Mouse (Mus musculus) forebrain, embryonic 11.5 days (tissue): ENCODE results near the gene D17Wsu92e. TPM values are rescaled to one million over a fixed set of nuclear protein-coding genes. Genes with fewer than 3 reads are reported as not detected.

Source experiments
- ATAC-seq: fragments of 200-750 bp; cut with Nextera tagmentation; replicated peaks from 2 replicates; pipeline ENCODE4 v1.8.0; 2017; ENCODE audit warnings: moderate TSS enrichment; ENCODE audit not compliant: low FRiP score
- DNase-seq: peaks from one replicate; pipeline ENCODE4 v3.0.0-alpha.2; 2017; ENCODE audit warnings: low spot score
- H3K27ac ChIP-seq: fragments of 300-500 bp; sonication (generic); 2 replicates; pipeline ENCODE4 v1.5.1; 2014; ENCODE audit warnings: low read depth, low read length
- H3K27me3 ChIP-seq: fragments of 300-500 bp; sonication (generic); 2 replicates; pipeline ENCODE4 v1.6.1; 2014; ENCODE audit warnings: mild to moderate bottlenecking, low read length, mixed read lengths; ENCODE audit not compliant: control insufficient read depth, insufficient read depth
- H3K36me3 ChIP-seq: fragments of 300-500 bp; sonication (generic); 2 replicates; pipeline ENCODE4 v1.6.1; 2014; ENCODE audit warnings: mild to moderate bottlenecking, low read length, moderate library complexity, mixed read lengths; ENCODE audit not compliant: control insufficient read depth, insufficient read depth
- H3K4me1 ChIP-seq: fragments of 300-500 bp; sonication (generic); replicated peaks from 2 replicates; pipeline ENCODE4 v1.6.1; 2014; ENCODE audit warnings: low read length, mixed read lengths; ENCODE audit not compliant: control insufficient read depth, insufficient read depth
- H3K4me2 ChIP-seq: fragments of 300-500 bp; sonication (generic); 2 replicates; pipeline ENCODE4 v1.6.1; 2014; ENCODE audit warnings: low read depth, mild to moderate bottlenecking, low read length, moderate library complexity, mixed read lengths; ENCODE audit not compliant: severe bottlenecking
- H3K4me3 ChIP-seq: fragments of 300-500 bp; sonication (generic); 2 replicates; pipeline ENCODE4 v1.5.1; 2014; ENCODE audit warnings: low read depth, low read length
- H3K9ac ChIP-seq: fragments of 300-500 bp; sonication (generic); 2 replicates; pipeline ENCODE4 v1.6.1; 2014; ENCODE audit warnings: low read length
- H3K9me3 ChIP-seq: fragments of 300-500 bp; sonication (generic); 2 replicates; pipeline ENCODE4 v1.6.1; 2016; ENCODE audit warnings: low read length, mixed read lengths; ENCODE audit not compliant: control insufficient read depth
- WGBS: fragments of 180-500 bp; shearing (Covaris S2); extraction: QIAGEN DNeasy Blood & Tissue Kit; methylation state at CpG from one replicate; pipeline ENCODE4 v1.1.7; 2014; 5-methylcytosine and 5-hydroxymethylcytosine counted together
- polyA plus RNA-seq: library from polyadenylated mRNA; unstranded; fragments of >200 nt; fragmentation: Nextera tagmentation; extraction: Ambion mirVana; gene quantifications from 2 replicates; pipeline ENCODE4 v1.2.1, GENCODE M21; 2014

The D17Wsu92e gene
- polyA plus RNA-seq, 1 experiment from 2014 or later = 12.7 TPM

DNA sequence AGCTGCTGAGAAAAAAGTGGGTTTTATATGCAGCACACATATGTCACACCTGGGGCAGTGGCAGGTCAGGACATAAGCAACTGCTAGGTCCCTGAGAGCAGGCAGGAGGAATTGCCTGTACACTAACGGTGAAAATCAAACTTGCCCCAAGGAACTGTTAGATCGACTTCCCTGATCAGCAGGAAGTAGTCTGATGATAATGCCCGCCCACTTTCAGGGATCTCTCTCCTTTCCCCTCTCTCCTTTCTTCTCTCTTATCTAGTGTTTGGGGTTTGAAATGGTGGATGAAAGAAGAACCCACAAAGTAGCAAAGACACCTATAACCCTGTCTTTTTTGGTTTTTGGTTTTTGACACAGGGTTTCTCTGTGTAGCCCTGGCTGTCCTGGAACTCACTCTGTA, 5.1 kb upstream of the D17Wsu92e start:
- H3K4me3 ChIP-seq = no peak overlapping the region
- WGBS = 41% methylated on average over 3 of the region's 3 CpGs
- no peaks in the 10 kb centered on the region for H3K36me3 ChIP-seq
- no peaks in the 10 kb centered on the region for H3K9me3 ChIP-seq
- no peak overlapping the region for H3K4me2 ChIP-seq
- ATAC-seq (no peak), DNase-seq (no peak)
- no peaks in the 10 kb centered on the region for H3K27me3 ChIP-seq
- no peak overlapping the region for H3K27ac ChIP-seq
- H3K4me1 ChIP-seq = peaks cover 3% of the 10 kb centered on the region; the same call in 1 of the 2 replicates
- H3K9ac ChIP-seq = no peak overlapping the region

DNA sequence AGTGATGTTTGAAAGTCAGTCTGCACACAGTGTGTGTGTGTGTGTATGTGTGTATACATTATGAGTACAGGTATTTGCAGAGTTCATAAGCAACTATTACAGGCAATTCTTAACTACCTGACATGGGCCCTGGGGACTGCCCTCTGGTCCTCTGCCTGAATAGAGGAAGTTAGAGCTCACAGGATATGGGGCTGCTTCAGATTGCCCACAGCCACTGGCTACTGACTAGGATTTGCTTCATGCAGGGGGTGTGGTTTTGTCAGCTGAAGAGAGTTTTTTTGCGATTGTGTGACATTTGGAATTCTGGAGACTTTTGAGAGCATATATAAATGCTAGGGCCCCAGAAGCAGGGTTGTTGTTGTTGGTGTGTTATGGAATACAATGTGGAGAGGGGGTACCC, 4.5 kb upstream of the D17Wsu92e start:
- Histone ChIP-seq H3K27ac (no peak overlapping the region), H3K9ac (no peak overlapping the region), H3K4me2 (no peak overlapping the region), H3K27me3 (no peaks in the 10 kb centered on the region), H3K4me3 (no peak overlapping the region), H3K36me3 (no peaks in the 10 kb centered on the region), H3K9me3 (no peaks in the 10 kb centered on the region), H3K4me1 (peaks cover 3% of the 10 kb centered on the region; the same call in 1 of the 2 replicates)
- DNase-seq = no peak
- ATAC-seq = no peak
- WGBS = 66% methylated on average over 1 of the region's 1 CpGs

DNA sequence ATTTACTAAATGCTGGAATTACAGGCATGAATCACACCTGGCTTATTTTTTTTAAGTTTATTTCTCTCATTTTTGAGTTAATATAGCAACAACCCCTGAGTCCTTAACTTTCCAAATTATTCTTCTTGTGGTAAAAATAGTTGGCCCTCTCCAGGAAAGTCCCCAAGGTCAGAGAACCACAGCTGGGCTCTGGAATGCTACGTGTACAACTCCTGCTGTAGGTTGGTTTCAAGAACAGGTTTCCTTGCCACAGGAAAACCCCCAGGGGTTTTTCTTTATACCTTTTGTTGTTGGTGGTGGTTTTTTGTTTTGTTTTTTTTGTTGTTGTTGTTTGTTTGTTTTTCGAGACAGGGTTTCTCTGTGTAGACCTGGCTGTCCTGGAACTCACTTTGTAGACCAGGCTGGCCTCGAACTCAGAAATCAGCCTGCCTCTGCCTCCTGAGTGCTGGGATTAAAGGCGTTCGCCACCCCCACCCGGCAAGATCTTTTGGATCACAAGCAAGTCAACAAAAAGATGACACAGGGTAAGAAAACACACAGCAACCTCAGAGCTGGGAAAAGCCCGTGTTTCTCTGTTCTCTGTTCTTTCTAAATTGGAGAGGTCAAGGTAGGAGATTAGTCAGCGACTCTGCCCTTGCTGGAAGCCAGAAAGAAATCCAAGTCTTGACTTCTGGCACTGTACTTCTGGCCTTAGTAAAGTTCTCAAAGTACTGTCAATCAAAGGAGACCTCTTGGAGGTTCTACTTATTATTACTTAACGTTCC, 2.9 kb upstream of the D17Wsu92e start:
- Histone ChIP-seq H3K4me2 (no peak overlapping the region), H3K4me3 (no peak overlapping the region), H3K9ac (no peak overlapping the region), H3K9me3 (no peaks in the 10 kb centered on the region), H3K27me3 (no peaks in the 10 kb centered on the region), H3K36me3 (no peaks in the 10 kb centered on the region), H3K27ac (no peak overlapping the region), H3K4me1 (peaks cover 8% of the 10 kb centered on the region; the same call in 1 of the 2 replicates)
- WGBS = 79% methylated on average over 9 of the region's 9 CpGs
- ATAC-seq (no peak), DNase-seq (no peak)

DNA sequence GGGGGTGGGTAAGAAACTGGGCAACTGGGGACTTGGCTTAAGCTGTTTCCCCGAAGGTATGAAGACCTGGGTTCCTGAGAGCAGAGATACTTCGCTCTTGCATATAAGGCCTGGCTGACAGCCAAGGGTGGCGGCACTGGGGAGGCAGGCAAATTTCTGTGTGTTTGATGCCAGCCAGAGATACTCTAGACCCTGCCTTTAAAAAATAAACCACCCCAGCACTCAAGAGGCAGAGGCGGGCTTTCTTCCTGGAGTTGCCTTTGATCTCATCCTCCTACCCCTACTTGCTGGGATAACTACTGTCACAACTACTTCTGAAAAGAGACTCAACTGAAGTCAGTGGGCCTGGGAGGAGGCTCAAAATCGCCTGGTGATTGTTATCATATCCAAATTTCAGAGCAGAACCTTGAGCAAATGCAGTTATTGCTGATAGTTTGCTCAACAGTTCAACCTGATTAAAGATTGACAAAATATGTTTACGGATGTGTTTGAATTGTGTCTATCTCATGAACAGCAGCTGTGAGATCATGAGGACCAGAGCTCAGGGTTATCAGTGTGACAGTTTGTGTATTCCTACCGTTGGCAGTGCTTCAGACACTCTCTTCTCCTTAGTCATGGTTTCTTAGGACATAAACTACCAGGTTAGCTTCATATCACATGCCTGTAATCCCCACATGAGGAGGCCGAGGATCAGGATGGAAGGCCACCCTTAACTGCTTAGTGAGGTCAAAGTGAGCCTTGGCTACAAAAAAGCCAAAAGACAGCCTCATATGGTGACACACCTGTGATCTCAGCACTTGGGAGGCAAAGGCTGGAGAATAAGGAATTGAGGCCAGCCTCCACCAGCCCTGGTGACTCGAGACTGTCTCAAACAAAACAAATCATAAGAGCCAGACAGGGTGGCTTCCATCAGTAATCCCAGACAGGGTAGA, 1.2 kb upstream of the D17Wsu92e start:
- Histone ChIP-seq H3K36me3 (no peaks in the 10 kb centered on the region), H3K27me3 (no peaks in the 10 kb centered on the region), H3K27ac (no peak overlapping the region), H3K4me2 (peak overlapping the region; percentile 73; the same call in 1 of the 2 replicates), H3K9me3 (no peaks in the 10 kb centered on the region), H3K4me1 (peaks cover 9% of the 10 kb centered on the region; the same call in 1 of the 2 replicates), H3K9ac (no peak overlapping the region; the same call in 1 of the 2 replicates), H3K4me3 (no peak overlapping the region)
- WGBS = 74% methylated on average over 9 of the region's 9 CpGs
- ATAC-seq (no peak), DNase-seq (no peak)

DNA sequence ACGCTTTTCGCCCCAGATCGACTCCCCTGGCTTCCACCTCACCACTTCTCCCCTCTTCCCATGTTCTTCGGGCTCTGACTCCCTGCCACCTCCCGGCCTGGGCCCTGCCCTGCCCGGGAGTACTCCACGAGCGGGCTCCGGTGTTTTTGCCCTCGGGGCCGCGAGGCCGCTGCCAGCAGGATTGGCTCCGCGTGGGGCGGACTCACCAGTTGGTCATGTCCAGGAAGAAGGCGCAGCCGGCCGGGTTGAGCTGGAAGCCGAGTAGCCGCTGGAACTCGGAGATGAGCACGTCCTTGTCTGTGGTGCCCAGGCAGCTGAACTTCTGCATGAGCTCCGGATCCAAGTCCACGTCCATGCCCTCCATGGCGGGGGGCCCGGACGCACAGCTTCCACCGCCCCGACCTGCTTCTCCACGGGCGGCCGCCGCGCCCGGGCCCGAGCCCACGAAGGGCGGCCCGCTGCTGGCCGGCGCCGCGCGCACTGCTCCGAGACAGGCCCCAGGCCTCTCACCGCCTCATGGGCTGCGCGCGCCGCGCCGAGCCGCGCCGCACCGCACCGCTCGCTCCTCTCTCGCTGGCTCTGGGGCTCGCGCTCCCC, 379 bp downstream of the D17Wsu92e start:
- peak overlapping the region; percentile 94 for H3K4me3 ChIP-seq

DNA sequence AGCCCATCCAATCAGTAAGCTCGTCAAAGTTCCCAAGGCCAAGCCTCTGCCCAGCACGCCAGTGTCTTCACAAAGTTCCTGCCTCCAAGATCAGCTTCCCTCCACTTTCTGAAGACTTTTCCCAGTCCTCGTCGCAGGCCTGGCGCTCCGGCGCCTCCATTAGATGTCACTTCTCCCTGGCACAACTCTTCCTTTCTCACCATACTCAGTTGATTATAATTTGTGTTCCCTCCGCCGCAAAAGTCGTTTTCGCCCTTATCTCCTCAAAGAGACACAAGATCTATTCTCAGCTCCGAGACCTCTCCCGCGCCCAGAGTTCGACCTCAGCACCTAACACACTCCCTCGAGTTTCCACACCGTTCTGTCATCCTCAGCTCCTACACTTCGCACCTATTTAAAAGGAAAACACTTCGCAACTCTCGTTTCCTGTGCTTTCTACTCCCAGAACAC, 902 bp downstream of the D17Wsu92e start:
- Histone ChIP-seq H3K27ac (peak overlapping the region; percentile 46; the same call in 1 of the 2 replicates), H3K27me3 (no peaks in the 10 kb centered on the region), H3K9me3 (no peaks in the 10 kb centered on the region), H3K4me1 (peaks cover 6% of the 10 kb centered on the region; the same call in 1 of the 2 replicates), H3K36me3 (no peaks in the 10 kb centered on the region), H3K4me2 (peak overlapping the region; percentile 82), H3K9ac (peak overlapping the region; percentile 92), H3K4me3 (peak overlapping the region; percentile 94)
- WGBS = 2% methylated on average over 20 of the region's 20 CpGs
- DNase-seq = no peak
- ATAC-seq = no peak

More for the DNA sequence above, 379 bp downstream of the D17Wsu92e start:
- peak overlapping the region; percentile 92 for H3K9ac ChIP-seq
- no peaks in the 10 kb centered on the region for H3K36me3 ChIP-seq
- no peak for DNase-seq
- peak overlapping the region; percentile 82 for H3K4me2 ChIP-seq
- no peaks in the 10 kb centered on the region for H3K9me3 ChIP-seq
- H3K27ac ChIP-seq = peak overlapping the region; percentile 46
- ATAC-seq = peak; percentile 88
- H3K27me3 ChIP-seq = no peaks in the 10 kb centered on the region
- under 1% methylated on average over 53 of the region's 62 CpGs for WGBS
- peaks cover 6% of the 10 kb centered on the region; the same call in 1 of the 2 replicates for H3K4me1 ChIP-seq

DNA sequence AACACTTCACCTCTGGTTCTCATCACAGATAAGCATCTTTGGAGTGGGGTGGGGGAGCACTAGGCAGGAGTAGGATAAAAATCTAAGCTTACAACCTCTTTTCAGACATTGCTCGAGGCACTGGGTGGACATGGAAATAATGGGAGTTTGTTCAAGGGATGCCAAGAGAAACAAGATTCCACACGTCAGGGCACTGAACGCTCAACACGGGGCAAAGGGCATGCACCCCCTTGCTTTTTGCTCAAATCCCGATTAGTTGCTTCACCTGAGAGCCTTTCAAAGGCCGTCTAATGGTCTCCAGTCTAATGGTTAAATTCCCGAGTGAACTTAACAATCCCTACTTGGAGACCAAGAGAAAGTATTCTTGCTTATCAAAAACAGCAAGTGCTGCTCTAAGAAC, 1.4 kb downstream of the D17Wsu92e start:
- Histone ChIP-seq H3K4me1 (peaks cover 6% of the 10 kb centered on the region; the same call in 1 of the 2 replicates), H3K4me2 (peak overlapping the region; percentile 82), H3K9me3 (no peaks in the 10 kb centered on the region), H3K9ac (peak overlapping the region; percentile 92), H3K27me3 (no peaks in the 10 kb centered on the region), H3K27ac (no peak overlapping the region), H3K4me3 (peak overlapping the region; percentile 94), H3K36me3 (no peaks in the 10 kb centered on the region)
- ATAC-seq (no peak), DNase-seq (no peak)
- WGBS = 21% methylated on average over 7 of the region's 7 CpGs

DNA sequence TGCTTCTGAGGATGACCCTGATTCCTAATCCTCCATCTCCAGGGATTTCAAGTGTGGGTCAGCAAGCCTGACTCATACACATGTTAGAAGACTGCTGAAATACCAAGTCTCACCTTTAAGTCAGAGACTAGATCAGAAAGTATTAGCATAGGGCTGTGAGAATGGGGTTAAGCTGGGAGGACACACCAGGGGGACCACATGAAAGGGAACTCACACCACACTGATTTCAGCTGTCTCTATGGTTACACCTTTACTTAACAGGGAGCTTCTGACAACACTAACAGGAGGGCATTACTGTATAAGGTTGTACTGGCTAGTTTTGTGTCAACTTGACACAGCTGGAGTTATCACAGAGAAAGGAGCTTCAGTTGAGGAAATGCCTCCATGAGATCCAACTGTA, 5.8 kb downstream of the D17Wsu92e start:
- H3K9me3 ChIP-seq = no peaks in the 10 kb centered on the region
- no peaks in the 10 kb centered on the region for H3K27me3 ChIP-seq
- H3K9ac ChIP-seq = no peak overlapping the region
- peaks cover 6% of the 10 kb centered on the region; the same call in 1 of the 2 replicates for H3K4me1 ChIP-seq
- no peak for ATAC-seq
- no peak overlapping the region for H3K4me2 ChIP-seq
- H3K36me3 ChIP-seq = no peaks in the 10 kb centered on the region
- no peak overlapping the region for H3K27ac ChIP-seq
- no peak overlapping the region for H3K4me3 ChIP-seq
- no peak for DNase-seq
